Mouse (Mus musculus) lung, postnatal 0 days (tissue): ENCODE results near the gene Cers6.

Experiments used
- CTCF ChIP-seq: IDR thresholded peaks from 2 replicates; pipeline ENCODE4 v1.5.1; 2016; ENCODE audit warnings: antibody characterized with exemption, mild to moderate bottlenecking
- EP300 ChIP-seq: IDR thresholded peaks from 2 replicates; pipeline ENCODE4 v1.6.1; 2016; ENCODE audit warnings: antibody characterized with exemption, mild to moderate bottlenecking, control low read depth

- TF ChIP-seq CTCF, result no peak
- TF ChIP-seq EP300, result no peak
These were observed 271.3 kb downstream of the Cers6 start for GRCm38 (mm10) chr2:69132488-69133040.
